Mouse (Mus musculus) activated CD4-positive, CD25-positive, alpha-beta regulatory T cell, adult 4 months (primary cell): ENCODE results near the gene Aox4. TPM values are rescaled to one million over a fixed set of nuclear protein-coding genes. Genes with fewer than 3 reads are reported as not detected.

Source experiments
- ATAC-seq: one replicate; pipeline ENCODE4 v1.8.0; 2017
- polyA plus RNA-seq, 2 experiments: library from polyadenylated mRNA; unstranded; fragments of 100-300 nt; shearing (Covaris generic); gene quantifications; one replicate each; pipeline ENCODE4 v1.2.1; 2017

Gene Aox4
- not detected for polyA plus RNA-seq

GRCm38 (mm10) chr1:58210203-58210602 is at the start of gene Aox4:
Aox4 (plus strand) TSS chr1:58210397.
- no peak for ATAC-seq

GRCm38 (mm10) chr1:58169893-58170292 is 40.3 kb upstream of the Aox4 start:
- no peak for ATAC-seq

GRCm38 (mm10) chr1:58188514-58189175 is 21.6 kb upstream of the Aox4 start:
- no peak for ATAC-seq

GRCm38 (mm10) chr1:58194317-58194716 is 15.9 kb upstream of the Aox4 start:
- no peak for ATAC-seq

GRCm38 (mm10) chr1:58194988-58195387 is 15.2 kb upstream of the Aox4 start:
- no peak for ATAC-seq

GRCm38 (mm10) chr1:58195541-58195940 is 14.7 kb upstream of the Aox4 start:
- ATAC-seq: peak; percentile 78

GRCm38 (mm10) chr1:58197023-58197422 is 13.2 kb upstream of the Aox4 start:
- ATAC-seq: no peak

- no peak for ATAC-seq
Observed at GRCm38 (mm10) chr1:58198386-58198785, 11.8 kb upstream of the Aox4 start.

GRCm38 (mm10) chr1:58212805-58213204 is 2.6 kb downstream of the Aox4 start:
- no peak for ATAC-seq

GRCm38 (mm10) chr1:58213838-58214237 is 3.6 kb downstream of the Aox4 start:
- ATAC-seq: no peak

- ATAC-seq: no peak
Observed at GRCm38 (mm10) chr1:58215353-58215752, 5.2 kb downstream of the Aox4 start.

GRCm38 (mm10) chr1:58215956-58216532 is 5.8 kb downstream of the Aox4 start:
- no peak for ATAC-seq

- ATAC-seq: no peak
Observed at GRCm38 (mm10) chr1:58221070-58221469, 10.9 kb downstream of the Aox4 start.

GRCm38 (mm10) chr1:58221879-58222278 is 11.7 kb downstream of the Aox4 start:
- no peak for ATAC-seq

GRCm38 (mm10) chr1:58228086-58228485 is 17.9 kb downstream of the Aox4 start:
- no peak for ATAC-seq

- ATAC-seq: no peak
Observed at GRCm38 (mm10) chr1:58228916-58229315, 18.7 kb downstream of the Aox4 start.

- ATAC-seq: no peak
Observed at GRCm38 (mm10) chr1:58229774-58230173, 19.6 kb downstream of the Aox4 start.

GRCm38 (mm10) chr1:58230542-58230941 is 20.3 kb downstream of the Aox4 start:
- ATAC-seq: no peak

GRCm38 (mm10) chr1:58235405-58235804 is 25.2 kb downstream of the Aox4 start:
- ATAC-seq: no peak

GRCm38 (mm10) chr1:58237527-58238299 is 27.5 kb downstream of the Aox4 start:
- no peak for ATAC-seq

GRCm38 (mm10) chr1:58238440-58238839 is 28.2 kb downstream of the Aox4 start:
- no peak for ATAC-seq

- ATAC-seq: no peak
Observed at GRCm38 (mm10) chr1:58238961-58239360, 28.8 kb downstream of the Aox4 start.

- ATAC-seq: no peak
Observed at GRCm38 (mm10) chr1:58240347-58240746, 30.1 kb downstream of the Aox4 start.

GRCm38 (mm10) chr1:58244487-58244886 is 34.3 kb downstream of the Aox4 start:
- ATAC-seq: no peak
